Mouse (Mus musculus) heart, postnatal 0 days (tissue): ENCODE data around the gene Gm10382. TPM values are rescaled to one million over a fixed set of nuclear protein-coding genes. Genes with fewer than 3 reads are reported as not detected.
A peak's percentile ranks its signal among the peaks of the same experiment; 100 is the strongest.

Source experiments
- ATAC-seq: fragments of 200-750 bp; cut with Nextera tagmentation; 2 replicates; pipeline ENCODE4 v1.8.0; 2017; ENCODE audit warnings: low read depth, moderate number of reproducible peaks, moderate library complexity; ENCODE audit not compliant: insufficient read depth
- DNase-seq: peaks from one replicate; pipeline ENCODE4 v3.0.0-alpha.2; 2016; ENCODE audit warnings: low spot score
- H3K27ac ChIP-seq: fragments of 300-500 bp; sonication (generic); 2 replicates; pipeline ENCODE4 v1.5.1; 2014; ENCODE audit warnings: low read depth, mild to moderate bottlenecking
- H3K27me3 ChIP-seq: fragments of 300-500 bp; sonication (generic); 2 replicates; pipeline ENCODE4 v1.6.1; 2014; ENCODE audit warnings: low read length, mixed read lengths; ENCODE audit not compliant: control insufficient read depth, insufficient read depth
- H3K36me3 ChIP-seq: fragments of 300-500 bp; sonication (generic); replicated peaks from 2 replicates; pipeline ENCODE4 v1.6.1; 2014; ENCODE audit warnings: low read length, mixed read lengths; ENCODE audit not compliant: control insufficient read depth, insufficient read depth
- H3K4me1 ChIP-seq: fragments of 300-500 bp; sonication (generic); 2 replicates; pipeline ENCODE4 v1.6.1; 2014; ENCODE audit warnings: antibody characterized with exemption; ENCODE audit not compliant: control insufficient read depth, insufficient read depth
- H3K4me2 ChIP-seq: fragments of 300-500 bp; sonication (generic); 2 replicates; pipeline ENCODE4 v1.6.1; 2014; ENCODE audit warnings: low read depth, mild to moderate bottlenecking, low read length, moderate library complexity
- H3K4me3 ChIP-seq: fragments of 300-500 bp; sonication (generic); 2 replicates; pipeline ENCODE4 v1.5.1; 2014; ENCODE audit warnings: low read depth, low read length
- H3K9ac ChIP-seq: fragments of 300-500 bp; sonication (generic); replicated peaks from 2 replicates; pipeline ENCODE4 v1.6.1; 2014; ENCODE audit warnings: low read depth, low read length, mixed read lengths
- H3K9me3 ChIP-seq: fragments of 300-500 bp; sonication (generic); replicated peaks from 2 replicates; pipeline ENCODE4 v1.6.1; 2016; ENCODE audit warnings: low read length; ENCODE audit not compliant: control insufficient read depth
- CTCF ChIP-seq: IDR thresholded peaks from 2 replicates; pipeline ENCODE4 v1.5.1; 2016; ENCODE audit warnings: antibody characterized with exemption, control low read depth, low read depth
- EP300 ChIP-seq: IDR thresholded peaks from 2 replicates; pipeline ENCODE4 v1.6.1; 2016; ENCODE audit warnings: antibody characterized with exemption, low read depth
- WGBS: fragments of 180-500 bp; shearing (Covaris S2); extraction: QIAGEN DNeasy Blood & Tissue Kit; methylation state at CpG from one replicate; pipeline ENCODE4 v1.1.7; 2014; 5-methylcytosine and 5-hydroxymethylcytosine counted together
- polyA plus RNA-seq: library from polyadenylated mRNA; unstranded; fragments of >200 nt; fragmentation: Nextera tagmentation; extraction: Ambion mirVana; gene quantifications from 2 replicates; pipeline ENCODE4 v1.2.1, GENCODE M21; 2015
- total RNA-seq: library from RNA; depleted of rRNA; stranded (reverse); fragments of >200 nt; gene quantifications from 2 replicates; pipeline ENCODE4 v1.2.3, GENCODE M21; 2014; ENCODE audit warnings: low replicate concordance

The Gm10382 gene
- total and polyA plus RNA-seq, 2 experiments from 2014 or later: 0.78 TPM; not detected in 1

GRCm38 (mm10) chr5:125381954-125382672, 7.0 kb upstream of the Gm10382 start:
- Histone ChIP-seq H3K4me1 (no peaks in the 10 kb centered on the region), H3K9me3 (no peaks in the 10 kb centered on the region), H3K4me2 (no peak overlapping the region), H3K9ac (no peak overlapping the region), H3K4me3 (no peak overlapping the region), H3K36me3 (peaks cover 17% of the 10 kb centered on the region), H3K27me3 (no peaks in the 10 kb centered on the region), H3K27ac (no peak overlapping the region)
- WGBS: 69% methylated on average over 5 of the region's 5 CpGs
- DNase-seq (no peak), ATAC-seq (no peak)
- TF ChIP-seq EP300: no peak
- no peak for TF ChIP-seq CTCF

GRCm38 (mm10) chr5:125382673-125383558, 6.2 kb upstream of the Gm10382 start:
- no peaks in the 10 kb centered on the region for H3K4me1 ChIP-seq
- peaks cover 17% of the 10 kb centered on the region for H3K36me3 ChIP-seq
- no peak overlapping the region for H3K4me3 ChIP-seq
- no peaks in the 10 kb centered on the region for H3K27me3 ChIP-seq
- H3K27ac ChIP-seq: peak overlapping the region; percentile 18
- TF ChIP-seq EP300: no peak
- peak; percentile 72 for TF ChIP-seq CTCF
- H3K9me3 ChIP-seq: no peaks in the 10 kb centered on the region
- no peak overlapping the region for H3K4me2 ChIP-seq
- 42% methylated on average over 6 of the region's 6 CpGs for WGBS
- ATAC-seq (peak; percentile 58), DNase-seq (peak; percentile 70)
- no peak overlapping the region for H3K9ac ChIP-seq

GRCm38 (mm10) chr5:125383637-125384420, 5.3 kb upstream of the Gm10382 start:
- DNase-seq: no peak
- Histone ChIP-seq H3K9me3 (no peaks in the 10 kb centered on the region), H3K36me3 (peaks cover 23% of the 10 kb centered on the region), H3K4me3 (no peak overlapping the region), H3K27ac (no peak overlapping the region), H3K27me3 (no peaks in the 10 kb centered on the region), H3K4me2 (no peak overlapping the region), H3K4me1 (no peaks in the 10 kb centered on the region), H3K9ac (no peak overlapping the region)
- WGBS: 65% methylated on average over 3 of the region's 3 CpGs
- ATAC-seq: 0 out of 2 replicates have a peak, but pooled peaks have one; percentile 2
- TF ChIP-seq EP300: no peak
- TF ChIP-seq CTCF: no peak

- no peaks in the 10 kb centered on the region for H3K27me3 ChIP-seq
- H3K27ac ChIP-seq: no peak overlapping the region
- H3K9me3 ChIP-seq: no peaks in the 10 kb centered on the region
- 74% methylated on average over 2 of the region's 2 CpGs for WGBS
- H3K36me3 ChIP-seq: peaks cover 23% of the 10 kb centered on the region
- H3K4me3 ChIP-seq: 0 out of 2 replicates have a peak overlapping the region, but pooled peaks have one; percentile 35
- TF ChIP-seq EP300 (no peak), CTCF (no peak)
- peak overlapping the region; percentile 53 for H3K4me2 ChIP-seq
- no peak overlapping the region for H3K9ac ChIP-seq
- H3K4me1 ChIP-seq: no peaks in the 10 kb centered on the region
- ATAC-seq: no peak
- no peak for DNase-seq
Observed at GRCm38 (mm10) chr5:125384512-125385214, 4.5 kb upstream of the Gm10382 start.
